Mouse (Mus musculus): Measurements from ENCODE around the gene Cd274. TPM values are rescaled to one million over a fixed set of nuclear protein-coding genes. Genes with fewer than 3 reads are reported as not detected.

The Cd274 gene
- polyA plus RNA-seq, 1 experiment from 2014 or later, result 5.2 TPM

GRCm38 (mm10) chr19:29364076-29364475 lies 3.2 kb upstream of the Cd274 start:
- TF ChIP-seq CTCF (IDR thresholded peaks at IDR 0.05), result no peak
- in situ Hi-C loops (cut with MboI; ENCODE audit: low pct_unique_long_range_greater_than_20kb), result no loop called here
- H3K27me3 ChIP-seq, result no peaks in the 10 kb centered on the region
- POLR2A ChIA-PET, result no interaction called here
- DNase-seq (ENCODE audit: low read depth, low spot score), result no peak
- no peak for ATAC-seq
- CTCF ChIA-PET, result interaction anchor here (1.0 to 1.3 kb wide), 3 partner anchors 19 to 352 kb away, joined by 3 to 4 read pairs (median 3); no protein-coding TSS in a partner anchor

- CTCF ChIA-PET, result interaction anchor here (1.2 to 1.3 kb wide), 2 partner anchors 20 to 353 kb away, joined by 3 to 4 read pairs; no protein-coding TSS in a partner anchor
- in situ Hi-C loops (cut with MboI; ENCODE audit: low pct_unique_long_range_greater_than_20kb), result loop anchor here (5.0 kb wide), 1 partner anchor 137 kb away; no protein-coding TSS in a partner anchor
- TF ChIP-seq CTCF (IDR thresholded peaks at IDR 0.05), result no peak
- POLR2A ChIA-PET, result no interaction called here
- no peak for ATAC-seq
- no peak for DNase-seq (ENCODE audit: low read depth, low spot score)
- H3K27me3 ChIP-seq, result no peaks in the 10 kb centered on the region
These were observed 2.1 kb upstream of the Cd274 start for GRCm38 (mm10) chr19:29365105-29365504.

GRCm38 (mm10) chr19:29366226-29366968 lies 858 bp upstream of the Cd274 start:
- ChIA-PET CTCF (interaction anchor here (2.4 kb wide), 1 partner anchor 10 kb away, joined by 11 read pairs; no protein-coding TSS in a partner anchor), POLR2A (interaction anchor here (0.6 to 1.7 kb wide), 2 partner anchors 9 to 122 kb away, joined by 4 read pairs; no protein-coding TSS in a partner anchor)
- H3K27me3 ChIP-seq, result no peaks in the 10 kb centered on the region
- in situ Hi-C loops (cut with MboI; ENCODE audit: low pct_unique_long_range_greater_than_20kb), result loop anchor here (5.0 kb wide), 1 partner anchor 136 kb away; no protein-coding TSS in a partner anchor
- TF ChIP-seq CTCF (IDR thresholded peaks at IDR 0.05), result no peak
- DNase-seq (ENCODE audit: low read depth, low spot score), result no peak
- no peak for ATAC-seq

GRCm38 (mm10) chr19:29368041-29368440 lies 786 bp downstream of the Cd274 start:
- POLR2A ChIA-PET, result interaction anchor here (0.6 to 1.7 kb wide), 3 partner anchors 8 to 108 kb away, joined by 3 to 4 read pairs (median 3); no protein-coding TSS in a partner anchor
- CTCF ChIA-PET, result interaction anchor here (0.9 to 2.4 kb wide), 4 partner anchors 12 to 195 kb away, joined by 3 to 11 read pairs (median 3); no protein-coding TSS in a partner anchor
- no peak for TF ChIP-seq CTCF (IDR thresholded peaks at IDR 0.05)
- in situ Hi-C loops (cut with MboI; ENCODE audit: low pct_unique_long_range_greater_than_20kb), result loop anchor here (5.0 kb wide), 1 partner anchor 134 kb away; no protein-coding TSS in a partner anchor
- no peaks in the 10 kb centered on the region for H3K27me3 ChIP-seq
- DNase-seq (ENCODE audit: low read depth, low spot score) (no peak), ATAC-seq (no peak)

GRCm38 (mm10) chr19:29368671-29369309 lies 1.5 kb downstream of the Cd274 start:
- ChIA-PET CTCF (interaction anchor here (1.2 to 2.4 kb wide), 2 partner anchors 13 to 101 kb away, joined by 3 to 11 read pairs; no protein-coding TSS in a partner anchor), POLR2A (interaction anchor here (0.6 to 0.7 kb wide), 2 partner anchors 18 to 108 kb away, joined by 3 read pairs; no protein-coding TSS in a partner anchor)
- H3K27me3 ChIP-seq, result no peaks in the 10 kb centered on the region
- ATAC-seq (no peak), DNase-seq (ENCODE audit: low read depth, low spot score) (no peak)
- no peak for TF ChIP-seq CTCF (IDR thresholded peaks at IDR 0.05)
- in situ Hi-C loops (cut with MboI; ENCODE audit: low pct_unique_long_range_greater_than_20kb), result loop anchor here (5.0 kb wide), 1 partner anchor 134 kb away; no protein-coding TSS in a partner anchor

GRCm38 (mm10) chr19:29370112-29370511 lies 2.9 kb downstream of the Cd274 start:
- no peak for DNase-seq (ENCODE audit: low read depth, low spot score)
- ChIA-PET POLR2A (interaction anchor here (0.6 kb wide), 1 partner anchor 95 kb away, joined by 6 read pairs; no protein-coding TSS in a partner anchor), CTCF (interaction anchor here (0.9 to 1.5 kb wide), 2 partner anchors 15 to 126 kb away, joined by 3 to 4 read pairs; no protein-coding TSS in a partner anchor)
- no peaks in the 10 kb centered on the region for H3K27me3 ChIP-seq
- ATAC-seq, result no peak
- no peak for TF ChIP-seq CTCF (IDR thresholded peaks at IDR 0.05)
- in situ Hi-C loops (cut with MboI; ENCODE audit: low pct_unique_long_range_greater_than_20kb), result no loop called here

GRCm38 (mm10) chr19:29370545-29371283 lies 3.5 kb downstream of the Cd274 start:
- no peak for TF ChIP-seq CTCF (IDR thresholded peaks at IDR 0.05)
- DNase-seq (ENCODE audit: low read depth, low spot score) (no peak), ATAC-seq (no peak)
- no peaks in the 10 kb centered on the region for H3K27me3 ChIP-seq
- in situ Hi-C loops (cut with MboI; ENCODE audit: low pct_unique_long_range_greater_than_20kb), result no loop called here
- POLR2A ChIA-PET, result interaction anchor here (0.6 kb wide), 1 partner anchor 95 kb away, joined by 6 read pairs; no protein-coding TSS in a partner anchor
- CTCF ChIA-PET, result interaction anchor here (0.7 to 2.3 kb wide), 6 partner anchors 13 to 131 kb away, joined by 3 to 9 read pairs (median 4); no protein-coding TSS in a partner anchor

- ATAC-seq (no peak), DNase-seq (ENCODE audit: low read depth, low spot score) (no peak)
- no peaks in the 10 kb centered on the region for H3K27me3 ChIP-seq
- ChIA-PET CTCF (interaction anchor here (0.7 to 2.3 kb wide), 8 partner anchors 12 to 131 kb away, joined by 3 to 9 read pairs (median 3); no protein-coding TSS in a partner anchor), POLR2A (interaction anchor here (0.7 kb wide), 1 partner anchor 11 kb away, joined by 3 read pairs; no protein-coding TSS in a partner anchor)
- no peak for TF ChIP-seq CTCF (IDR thresholded peaks at IDR 0.05)
- in situ Hi-C loops (cut with MboI; ENCODE audit: low pct_unique_long_range_greater_than_20kb), result no loop called here
These were observed 4.2 kb downstream of the Cd274 start for GRCm38 (mm10) chr19:29371284-29372081.

- DNase-seq (ENCODE audit: low read depth, low spot score), result no peak
- ChIA-PET POLR2A (interaction anchor here (0.5 to 0.7 kb wide), 2 partner anchors 10 to 25 kb away, joined by 3 to 4 read pairs; no protein-coding TSS in a partner anchor), CTCF (interaction anchor here (0.8 to 2.3 kb wide), 5 partner anchors 9 to 130 kb away, joined by 3 to 9 read pairs (median 3); no protein-coding TSS in a partner anchor)
- TF ChIP-seq CTCF (IDR thresholded peaks at IDR 0.05), result no peak
- no peak for ATAC-seq
- in situ Hi-C loops (cut with MboI; ENCODE audit: low pct_unique_long_range_greater_than_20kb), result no loop called here
- H3K27me3 ChIP-seq, result no peaks in the 10 kb centered on the region
These were observed 4.9 kb downstream of the Cd274 start for GRCm38 (mm10) chr19:29372138-29372537.

Measured in Patski (cell line).